Mouse (Mus musculus) retina, postnatal 7 days (tissue): ENCODE measurements around the gene Ctsc.
"Not testable (repeated sequence)": the region's sequence is repeated elsewhere in the genome, so short reads cannot be mapped to it uniquely, and the experiment has no call there.

Source experiments
- DNase-seq: peaks from one replicate; pipeline ENCODE4 v3.0.0-alpha.2; 2012; ENCODE audit warnings: low read depth, low spot score

The Ctsc gene

DNA sequence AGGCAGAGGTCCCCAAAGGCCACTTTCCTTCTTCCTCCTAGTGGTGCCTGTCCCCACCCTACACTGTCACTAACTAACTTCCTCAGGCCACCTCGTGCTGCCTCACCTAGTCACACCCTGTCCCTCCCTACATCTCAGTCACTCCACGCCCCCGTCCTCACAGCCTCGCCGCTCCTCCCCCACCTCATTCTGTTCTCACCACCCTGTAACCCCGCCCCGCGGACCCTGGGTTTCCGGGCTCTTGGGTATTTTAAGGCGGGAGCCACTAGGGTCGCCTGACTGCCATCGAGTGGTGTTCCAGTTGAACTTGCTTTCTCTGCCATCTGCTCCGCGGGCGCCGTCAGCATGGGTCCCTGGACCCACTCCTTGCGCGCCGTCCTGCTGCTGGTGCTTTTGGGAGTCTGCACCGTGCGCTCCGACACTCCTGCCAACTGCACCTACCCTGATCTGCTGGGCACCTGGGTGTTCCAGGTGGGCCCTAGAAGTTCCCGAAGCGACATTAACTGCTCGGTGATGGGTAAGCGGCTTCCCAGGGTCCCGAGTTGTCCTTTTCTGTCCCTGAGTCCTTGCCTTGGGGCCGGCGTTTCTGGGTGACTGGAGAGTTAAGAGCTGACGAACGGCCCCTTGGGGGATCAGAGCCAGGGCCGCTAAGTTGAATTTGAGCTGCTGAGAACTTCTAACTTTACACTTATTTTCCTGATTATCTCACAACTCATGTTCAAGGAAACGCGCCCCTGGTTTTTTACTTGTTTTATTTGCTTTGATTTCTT lies at the start of gene Ctsc:
TSS of gene Ctsc (plus strand) at position 228 of the 770 bp plus-strand sequence.
- DNase-seq = peak; percentile 25

- no peak for DNase-seq
Observed at GRCm38 (mm10) chr7:88229051-88229450, 48.8 kb upstream of the Ctsc start.

- DNase-seq = no peak
Observed at GRCm38 (mm10) chr7:88230121-88230520, 47.8 kb upstream of the Ctsc start.

- no peak for DNase-seq
Observed at GRCm38 (mm10) chr7:88230756-88231522, 46.9 kb upstream of the Ctsc start.

GRCm38 (mm10) chr7:88243059-88243458 lies 34.8 kb upstream of the Ctsc start:
- DNase-seq = no peak

DNA sequence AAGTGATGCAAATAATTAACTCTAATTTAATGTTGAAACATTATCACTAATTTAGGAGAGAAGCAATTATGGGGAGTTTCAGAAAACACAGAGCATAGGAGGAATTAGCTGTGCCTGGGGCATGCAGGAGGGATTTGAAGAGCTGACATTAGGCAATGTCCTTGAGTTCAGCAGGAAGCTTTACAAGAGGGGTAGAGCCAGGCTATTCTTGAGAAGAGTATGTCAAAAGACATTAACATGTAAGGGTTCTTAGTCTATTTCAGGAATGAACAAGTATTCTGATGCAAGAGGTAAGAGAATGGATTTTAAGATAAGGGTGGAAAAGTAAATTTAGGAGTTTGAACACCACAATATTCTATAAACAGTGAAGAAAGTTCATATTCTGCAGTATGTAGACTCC lies 33.4 kb upstream of the Ctsc start:
- DNase-seq = no peak

GRCm38 (mm10) chr7:88250380-88250779 lies 27.5 kb upstream of the Ctsc start:
- not testable (repeated sequence) for DNase-seq

DNA sequence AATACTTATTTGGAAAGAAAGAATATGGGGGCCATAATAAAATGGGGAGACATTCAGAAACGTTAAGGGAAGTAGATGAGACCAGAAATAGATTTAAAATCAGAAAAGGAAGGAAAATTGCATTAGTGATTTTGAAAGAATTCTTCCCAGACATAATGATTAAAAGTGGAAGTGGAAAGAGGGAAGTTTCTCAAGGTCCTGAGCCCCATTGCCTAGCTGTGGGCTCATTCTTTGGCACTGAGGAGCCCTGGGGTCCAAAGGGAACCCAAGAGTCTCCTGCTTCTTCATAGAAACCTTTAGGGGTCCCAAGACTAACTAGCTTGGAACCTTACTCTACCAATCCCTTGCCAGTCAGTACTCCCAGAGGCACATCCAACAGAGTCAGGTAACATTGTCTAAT lies 26.4 kb upstream of the Ctsc start:
- no peak for DNase-seq

GRCm38 (mm10) chr7:88252129-88252528 lies 25.8 kb upstream of the Ctsc start:
- DNase-seq = no peak

DNA sequence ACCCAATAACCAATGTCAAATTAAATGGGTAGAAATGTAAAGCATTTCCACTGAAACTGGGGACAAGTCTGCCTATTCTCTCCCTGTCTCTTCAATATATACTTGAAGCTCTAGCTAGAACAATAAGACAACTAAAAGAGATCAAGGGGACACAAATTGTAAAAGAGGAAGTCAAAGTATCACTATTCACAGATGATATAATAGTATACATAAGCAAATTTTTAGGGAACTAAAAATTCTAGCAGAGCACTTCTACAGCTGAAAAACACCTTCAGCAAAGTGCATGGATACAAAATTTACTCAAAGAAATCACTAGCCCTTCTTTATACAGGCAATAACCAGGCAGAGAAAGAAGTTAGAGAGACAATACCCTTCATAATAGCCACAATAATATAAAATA lies 23.0 kb upstream of the Ctsc start:
- DNase-seq = no peak

- DNase-seq = no peak
Observed at GRCm38 (mm10) chr7:88259155-88259925, 18.5 kb upstream of the Ctsc start.

GRCm38 (mm10) chr7:88261799-88262198 lies 16.1 kb upstream of the Ctsc start:
- DNase-seq = no peak

GRCm38 (mm10) chr7:88264861-88265260 lies 13.0 kb upstream of the Ctsc start:
- DNase-seq = no peak

GRCm38 (mm10) chr7:88269913-88270312 lies 8.0 kb upstream of the Ctsc start:
- no peak for DNase-seq

DNA sequence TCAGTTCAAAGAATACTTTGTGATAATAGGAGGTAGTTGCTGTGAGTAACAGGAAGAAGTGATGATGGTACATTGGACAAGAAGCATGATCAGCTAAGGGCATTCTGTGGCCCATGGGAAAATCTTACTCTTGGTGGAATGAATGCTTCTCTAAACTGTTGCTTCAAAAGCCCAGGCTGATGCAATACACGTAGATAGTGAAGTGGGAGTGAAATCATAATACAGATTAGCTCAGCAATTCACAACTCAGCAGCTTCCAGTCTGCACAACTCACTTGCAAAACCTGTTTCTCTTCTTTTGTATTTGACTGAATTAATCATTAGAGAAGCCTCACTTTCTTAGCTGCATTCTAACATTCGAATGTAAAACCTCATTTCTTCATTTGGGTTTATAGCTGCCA lies 6.4 kb upstream of the Ctsc start:
- DNase-seq = no peak

GRCm38 (mm10) chr7:88276914-88277765 lies 745 bp upstream of the Ctsc start:
- no peak for DNase-seq

DNA sequence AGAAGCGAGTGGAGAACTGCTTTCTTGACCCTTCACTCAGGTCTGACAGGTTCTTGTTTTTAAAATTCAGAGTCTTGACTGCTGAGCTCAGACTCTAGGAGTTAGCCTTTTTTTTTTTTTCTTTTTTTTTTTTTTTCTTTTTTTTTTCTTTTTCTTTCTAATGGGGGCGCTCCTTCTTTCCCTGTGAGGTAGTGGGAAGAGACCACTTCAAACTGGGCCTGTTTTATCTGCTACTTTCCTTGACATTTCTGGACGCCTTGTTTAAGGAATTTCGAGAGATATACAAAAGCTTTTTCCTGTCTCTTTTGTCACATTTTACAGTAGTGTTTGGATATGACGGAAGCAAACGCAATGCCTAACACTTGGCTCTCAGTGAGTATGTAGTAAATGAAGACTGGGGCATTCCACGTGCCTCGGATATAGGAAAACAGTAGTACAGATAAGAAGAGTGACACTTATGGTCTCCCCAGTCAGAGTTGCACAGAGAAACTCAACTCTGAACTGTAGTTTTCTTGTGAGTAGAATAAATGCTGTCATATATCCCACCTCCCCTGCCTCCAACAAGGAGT lies 827 bp downstream of the Ctsc start:
- DNase-seq = no peak

- no peak for DNase-seq
Observed at GRCm38 (mm10) chr7:88285276-88285675, 7.4 kb downstream of the Ctsc start.

DNA sequence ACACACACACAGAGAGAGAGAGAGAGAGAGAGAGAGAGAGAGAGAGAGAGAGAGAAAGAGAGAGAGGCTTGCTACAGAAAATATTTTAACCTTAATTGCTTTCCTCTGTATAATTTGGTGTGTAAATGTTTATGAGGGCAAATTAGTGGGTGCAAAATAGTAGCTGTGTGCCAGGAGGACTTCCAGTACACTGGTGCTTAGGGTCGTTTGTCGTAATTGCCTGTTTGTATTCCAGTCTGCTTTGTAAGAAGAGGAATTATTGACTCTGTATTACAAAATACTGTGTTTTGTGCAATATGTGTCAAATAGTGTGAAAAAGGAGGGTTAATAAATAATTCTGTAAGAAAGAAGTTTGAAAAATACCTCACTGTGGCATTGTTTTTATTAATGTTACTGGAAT lies 13.2 kb downstream of the Ctsc start:
- no peak for DNase-seq

DNA sequence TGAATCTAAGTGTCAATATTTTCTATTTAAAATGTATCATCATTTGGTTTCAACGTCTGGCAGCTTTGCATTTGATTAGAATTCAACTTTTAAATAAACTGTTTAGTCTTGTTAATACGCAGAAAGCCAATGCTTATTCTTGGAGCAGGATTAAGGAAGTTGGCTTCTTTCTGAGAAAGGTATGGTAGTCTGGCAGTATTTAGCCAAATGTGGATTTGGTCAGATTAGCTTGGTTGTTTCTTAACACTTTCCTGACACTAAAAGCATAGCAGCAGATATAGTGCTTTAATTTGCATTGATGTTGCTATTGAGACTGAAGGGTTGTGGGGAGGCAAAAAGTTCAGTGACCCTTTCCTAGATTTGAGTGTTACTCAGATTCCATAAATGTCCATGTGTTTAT lies 14.2 kb downstream of the Ctsc start:
- no peak for DNase-seq

GRCm38 (mm10) chr7:88293907-88294306 lies 16.0 kb downstream of the Ctsc start:
- DNase-seq = no peak
